Mouse (Mus musculus) myocyte (in vitro differentiated cells): ENCODE data around the gene Il1rl2. TPM values are rescaled to one million over a fixed set of nuclear protein-coding genes. Genes with fewer than 3 reads are reported as not detected.

Source experiments
- H3K27me3 ChIP-seq: one replicate; pipeline ENCODE4 v1.6.1; 2011; ENCODE audit not compliant: control insufficient read depth, insufficient read depth, insufficient read length
- H3K36me3 ChIP-seq: one replicate; pipeline ENCODE4 v1.6.1; 2011; ENCODE audit not compliant: control insufficient read depth, insufficient read depth
- H3K4me2 ChIP-seq: one replicate; pipeline ENCODE4 v1.6.1; 2011; ENCODE audit warnings: low read depth, control low read depth
- H3K4me3 ChIP-seq: one replicate; pipeline ENCODE4 v1.5.1; 2011; ENCODE audit warnings: mild to moderate bottlenecking, control low read depth, moderate library complexity
- H3K79me2 ChIP-seq: one replicate; pipeline ENCODE4 v1.6.1; 2011; ENCODE audit not compliant: control insufficient read depth, insufficient read depth
- H3ac ChIP-seq: one replicate; pipeline ENCODE4 v1.6.1; 2011; ENCODE audit not compliant: control insufficient read depth, insufficient read length
- CEBPB ChIP-seq: IDR thresholded peaks from 2 replicates; pipeline ENCODE4 v1.6.1; 2011; ENCODE audit warnings: mild to moderate bottlenecking, moderate library complexity; ENCODE audit not compliant: poor library complexity, insufficient read depth, severe bottlenecking
- E2F4 ChIP-seq: IDR thresholded peaks from one replicate; pipeline ENCODE4 v1.6.1; 2011; ENCODE audit warnings: mild to moderate bottlenecking, control low read depth, moderate library complexity; ENCODE audit not compliant: insufficient read depth
- MAX ChIP-seq: IDR thresholded peaks from one replicate; pipeline ENCODE4 v1.6.1; 2011; ENCODE audit warnings: low read depth, mild to moderate bottlenecking, control low read depth
- MYOD1 ChIP-seq, 3 experiments: IDR thresholded peaks; one replicate each; pipeline ENCODE4 v1.6.1; 2011; ENCODE audit warnings: control low read depth in 2 of 3, low read depth in 2 of 3, mild to moderate bottlenecking in 2 of 3, moderate library complexity in 1 of 3; ENCODE audit not compliant: insufficient read length in 2 of 3, control insufficient read depth in 1 of 3
- MYOG ChIP-seq, 3 experiments: IDR thresholded peaks; one replicate each; pipeline ENCODE4 v1.6.1; 2011; ENCODE audit warnings: control low read depth in 2 of 3, low read depth in 2 of 3, mild to moderate bottlenecking in 2 of 3; ENCODE audit not compliant: insufficient read length in 2 of 3, control insufficient read depth in 1 of 3, insufficient read depth in 1 of 3
- POLR2A ChIP-seq: IDR thresholded peaks from one replicate; pipeline ENCODE4 v1.6.1; 2011; ENCODE audit warnings: low read depth, mild to moderate bottlenecking, control low read depth, moderate library complexity; ENCODE audit not compliant: insufficient read length
- POLR2AphosphoS2 ChIP-seq: IDR thresholded peaks from one replicate; pipeline ENCODE4 v1.6.1; 2011; ENCODE audit warnings: low read depth, control low read depth; ENCODE audit not compliant: insufficient read length
- REST ChIP-seq: IDR thresholded peaks from one replicate; pipeline ENCODE4 v1.6.1; 2011; ENCODE audit warnings: mild to moderate bottlenecking, control low read depth, moderate library complexity; ENCODE audit not compliant: insufficient read depth, insufficient read length
- SRF ChIP-seq: IDR thresholded peaks from one replicate; pipeline ENCODE4 v1.6.1; 2011; ENCODE audit warnings: low read depth; ENCODE audit not compliant: control insufficient read depth, insufficient read length
- TCF12 ChIP-seq: IDR thresholded peaks from one replicate; pipeline ENCODE4 v1.6.1; 2011; ENCODE audit warnings: mild to moderate bottlenecking, control low read depth; ENCODE audit not compliant: poor library complexity, insufficient read depth, severe bottlenecking
- TCF3 ChIP-seq: IDR thresholded peaks from one replicate; pipeline ENCODE4 v1.6.1; 2011; ENCODE audit warnings: low read depth, control low read depth; ENCODE audit not compliant: insufficient read length
- USF1 ChIP-seq: IDR thresholded peaks from one replicate; pipeline ENCODE4 v1.6.1; 2011; ENCODE audit warnings: low read depth, mild to moderate bottlenecking, control low read depth, moderate library complexity
- polyA plus RNA-seq: library from polyadenylated mRNA; unstranded; fragments of >200 nt; fragmentation: generic; extraction: Trizol; gene quantifications from one replicate; pipeline ENCODE4 v1.2.1, GENCODE M21; 2012; ENCODE audit warnings: missing spikeins

The Il1rl2 gene
- polyA plus RNA-seq, 1 experiment, result not detected

GRCm38 (mm10) chr1:40382841-40383240 is 58.4 kb downstream of the Il1rl2 start:
- Histone ChIP-seq H3K4me2 (no peak overlapping the region), H3K4me3 (no peak overlapping the region), H3ac (no peak overlapping the region), H3K36me3 (no peaks in the 10 kb centered on the region), H3K79me2 (no peaks in the 10 kb centered on the region), H3K27me3 (no peaks in the 10 kb centered on the region)
- TF ChIP-seq CEBPB (no peak), USF1 (no peak), MAX (no peak), REST (no peak)

- no peak overlapping the region for H3ac ChIP-seq
- no peaks in the 10 kb centered on the region for H3K79me2 ChIP-seq
- no peak overlapping the region for H3K4me3 ChIP-seq
- no peaks in the 10 kb centered on the region for H3K36me3 ChIP-seq
- TF ChIP-seq USF1 (no peak), REST (no peak), CEBPB (no peak), POLR2AphosphoS2 (no peak), SRF (no peak), E2F4 (no peak), MAX (no peak), TCF12 (no peak), TCF3 (no peak), MYOD1 (IDR thresholded peaks at IDR 0.05; ENCODE audit: control insufficient read depth in 1 of 3, insufficient read length in 2 of 3, low read depth in 2 of 3) (no peak), POLR2A (no peak), MYOG (IDR thresholded peaks at IDR 0.05; ENCODE audit: control insufficient read depth in 1 of 3, insufficient read depth in 1 of 3, insufficient read length in 2 of 3, low read depth in 2 of 3) (no peak)
- H3K27me3 ChIP-seq, result no peaks in the 10 kb centered on the region
- no peak overlapping the region for H3K4me2 ChIP-seq
These were observed 60.6 kb downstream of the Il1rl2 start for GRCm38 (mm10) chr1:40384931-40385545.

GRCm38 (mm10) chr1:40391374-40391773 is 67.0 kb downstream of the Il1rl2 start:
- H3K4me3 ChIP-seq, result no peak overlapping the region
- no peak for TF ChIP-seq MYOD1 (IDR thresholded peaks at IDR 0.05; ENCODE audit: control insufficient read depth in 1 of 3, insufficient read length in 2 of 3, low read depth in 2 of 3)
- TF ChIP-seq TCF3, result no peak
- TF ChIP-seq POLR2A, result no peak
- TF ChIP-seq MYOG (IDR thresholded peaks at IDR 0.05; ENCODE audit: control insufficient read depth in 1 of 3, insufficient read depth in 1 of 3, insufficient read length in 2 of 3, low read depth in 2 of 3), result no peak
- no peak for TF ChIP-seq E2F4
- no peak for TF ChIP-seq SRF
- TF ChIP-seq USF1, result no peak
- no peak for TF ChIP-seq MAX
- TF ChIP-seq CEBPB, result no peak
- TF ChIP-seq TCF12, result no peak
- H3K27me3 ChIP-seq, result no peaks in the 10 kb centered on the region
- H3K79me2 ChIP-seq, result no peaks in the 10 kb centered on the region
- no peaks in the 10 kb centered on the region for H3K36me3 ChIP-seq
- no peak overlapping the region for H3K4me2 ChIP-seq
- H3ac ChIP-seq, result no peak overlapping the region

DNA sequence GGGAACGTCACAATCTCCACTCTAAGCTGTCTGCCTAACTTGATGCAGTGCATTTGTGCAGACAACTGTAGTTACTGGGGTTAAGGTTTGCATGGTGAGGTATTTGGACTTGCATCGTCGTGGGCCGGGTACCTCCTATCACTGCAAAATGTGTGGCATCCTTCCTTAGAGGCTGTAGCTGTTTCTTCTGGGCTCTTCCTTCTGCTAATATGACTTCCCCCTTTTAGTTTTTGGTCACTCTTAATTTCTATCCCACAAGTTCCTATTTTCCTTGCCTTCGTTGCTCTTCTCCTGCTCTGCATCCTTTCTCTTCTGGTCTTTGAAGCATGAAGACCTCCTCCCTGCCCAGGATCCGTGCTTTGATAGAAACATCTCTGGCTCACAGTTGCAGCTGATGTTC is 68.1 kb downstream of the Il1rl2 start:
- Histone ChIP-seq H3ac (no peak overlapping the region), H3K4me2 (no peak overlapping the region), H3K79me2 (no peaks in the 10 kb centered on the region), H3K4me3 (no peak overlapping the region), H3K36me3 (no peaks in the 10 kb centered on the region), H3K27me3 (no peaks in the 10 kb centered on the region)
- TF ChIP-seq POLR2A (no peak), TCF3 (no peak), USF1 (no peak), CEBPB (no peak), MYOD1 (IDR thresholded peaks at IDR 0.05; ENCODE audit: control insufficient read depth in 1 of 3, insufficient read length in 2 of 3, low read depth in 2 of 3) (no peak), POLR2AphosphoS2 (no peak), MAX (no peak), TCF12 (no peak), REST (no peak), SRF (no peak)

DNA sequence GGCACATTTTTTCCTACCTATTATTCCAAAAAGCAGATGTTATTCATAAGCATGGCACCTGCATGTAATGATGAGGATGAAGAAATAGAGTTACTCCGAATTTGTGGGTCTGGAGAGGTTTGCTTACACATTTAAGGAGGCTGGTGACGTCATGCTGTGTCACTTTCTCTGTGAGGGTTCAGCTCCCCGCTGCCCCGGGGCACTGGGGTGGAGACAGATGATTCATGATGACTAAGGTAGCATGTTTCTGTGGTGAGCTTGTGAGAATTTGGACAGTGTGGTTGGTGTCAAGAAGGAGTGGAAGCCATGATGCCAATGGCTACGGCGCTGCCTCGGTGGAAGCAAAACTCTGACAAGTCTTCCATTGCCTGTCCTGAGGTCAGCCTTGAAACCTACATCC is 68.8 kb downstream of the Il1rl2 start:
- Histone ChIP-seq H3K36me3 (no peaks in the 10 kb centered on the region), H3K79me2 (no peaks in the 10 kb centered on the region), H3K27me3 (no peaks in the 10 kb centered on the region), H3ac (no peak overlapping the region), H3K4me2 (peak overlapping the region; percentile 59), H3K4me3 (no peak overlapping the region)
- TF ChIP-seq POLR2A (no peak), REST (no peak), MYOD1 (IDR thresholded peaks at IDR 0.05; ENCODE audit: control insufficient read depth in 1 of 3, insufficient read length in 2 of 3, low read depth in 2 of 3) (no peak), MAX (no peak), USF1 (no peak)
